Mouse (Mus musculus): Measurements from ENCODE around the gene Rbm34.

DNA sequence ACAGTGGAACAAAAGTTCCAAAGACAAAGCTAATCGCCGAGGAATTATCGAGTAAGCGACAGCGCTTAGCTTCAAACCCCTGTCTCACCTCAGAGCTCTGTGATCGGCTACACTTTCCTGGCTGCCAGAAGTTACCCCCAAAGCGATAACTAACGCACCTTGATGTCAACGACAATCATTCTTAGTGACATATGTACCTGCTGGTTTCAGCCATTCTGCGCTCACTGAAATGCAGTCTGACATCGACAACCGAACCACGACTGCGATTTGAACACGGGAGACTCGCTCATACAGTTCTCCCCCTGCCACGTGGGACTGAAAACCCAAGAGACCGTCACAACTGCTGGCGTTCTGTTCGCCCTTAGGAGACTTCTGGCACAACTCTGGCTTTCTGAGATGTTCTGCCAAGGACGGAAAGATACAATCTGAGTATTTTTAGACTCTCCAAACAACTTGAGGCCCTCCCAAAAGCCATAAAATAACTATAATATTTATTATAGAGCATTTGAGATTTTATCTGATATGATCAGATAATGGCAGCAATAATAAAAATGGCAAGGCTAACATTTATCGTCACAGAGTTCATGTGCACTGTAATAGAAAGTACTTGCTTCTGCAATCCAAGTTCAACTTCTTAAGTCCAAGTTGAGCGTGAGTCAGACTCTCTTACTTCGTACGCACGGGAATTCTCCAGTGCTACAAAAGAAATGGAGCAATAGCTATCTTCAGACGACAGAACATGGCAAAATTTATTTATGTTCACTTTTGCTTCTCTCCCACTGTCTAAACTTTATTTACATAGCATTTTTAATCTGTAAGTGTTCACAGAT lies 8.4 kb upstream of the Rbm34 start:
- TF ChIP-seq POLR2A (IDR thresholded peaks at IDR 0.05; ENCODE audit: insufficient read depth, low read length) = no peak
- TF ChIP-seq CTCF (IDR thresholded peaks at IDR 0.05; ENCODE audit: low read depth, low read length) = no peak

All from ES-Bruce4 (cell line).